Mouse (Mus musculus): ENCODE results near the gene Gm28635.

The Gm28635 gene

GRCm38 (mm10) chr2:84637452-84638165 lies 40.2 kb downstream of the Gm28635 start:
- DNase-seq (ENCODE audit: low spot score) = no peak

- no peak for DNase-seq (ENCODE audit: low spot score)
Measured at GRCm38 (mm10) chr2:84636231-84636741, 41.6 kb downstream of the Gm28635 start.

- DNase-seq (ENCODE audit: low spot score) = no peak
Measured at GRCm38 (mm10) chr2:84635611-84636010, 42.2 kb downstream of the Gm28635 start.

- no peak for DNase-seq (ENCODE audit: low spot score)
Measured at GRCm38 (mm10) chr2:84634934-84635482, 42.8 kb downstream of the Gm28635 start.

GRCm38 (mm10) chr2:84634006-84634405 lies 43.8 kb downstream of the Gm28635 start:
- no peak for DNase-seq (ENCODE audit: low spot score)

- DNase-seq (ENCODE audit: low spot score) = no peak
Measured at GRCm38 (mm10) chr2:84632999-84633398, 44.8 kb downstream of the Gm28635 start.

GRCm38 (mm10) chr2:84632001-84632400 lies 45.8 kb downstream of the Gm28635 start:
- no peak for DNase-seq (ENCODE audit: low spot score)

GRCm38 (mm10) chr2:84627036-84627435 lies 50.8 kb downstream of the Gm28635 start:
- no peak for DNase-seq (ENCODE audit: low spot score)

- no peak for DNase-seq (ENCODE audit: low spot score)
Measured at GRCm38 (mm10) chr2:84626366-84626975, 51.4 kb downstream of the Gm28635 start.

- DNase-seq (ENCODE audit: low spot score) = no peak
Measured at GRCm38 (mm10) chr2:84624201-84624600, 53.6 kb downstream of the Gm28635 start.

- DNase-seq (ENCODE audit: low spot score) = no peak
Measured at GRCm38 (mm10) chr2:84623428-84624119, 54.3 kb downstream of the Gm28635 start.

- DNase-seq (ENCODE audit: low spot score) = no peak
Measured at GRCm38 (mm10) chr2:84622668-84623067, 55.2 kb downstream of the Gm28635 start.

GRCm38 (mm10) chr2:84619646-84620340 lies 58.0 kb downstream of the Gm28635 start:
- no peak for DNase-seq (ENCODE audit: low spot score)

- no peak for DNase-seq (ENCODE audit: low spot score)
Measured at GRCm38 (mm10) chr2:84618914-84619313, 58.9 kb downstream of the Gm28635 start.

GRCm38 (mm10) chr2:84617637-84618515 lies 60.0 kb downstream of the Gm28635 start:
- DNase-seq (ENCODE audit: low spot score) = no peak

GRCm38 (mm10) chr2:84612764-84613163 lies 65.1 kb downstream of the Gm28635 start:
- no peak for DNase-seq (ENCODE audit: low spot score)

GRCm38 (mm10) chr2:84607842-84608241 lies 70.0 kb downstream of the Gm28635 start:
- DNase-seq (ENCODE audit: low spot score) = no peak

GRCm38 (mm10) chr2:84600977-84601376 lies 76.9 kb downstream of the Gm28635 start:
- DNase-seq (ENCODE audit: low spot score) = no peak

GRCm38 (mm10) chr2:84599270-84599888 lies 78.5 kb downstream of the Gm28635 start:
- DNase-seq (ENCODE audit: low spot score) = no peak

GRCm38 (mm10) chr2:84597123-84597522 lies 80.7 kb downstream of the Gm28635 start:
- DNase-seq (ENCODE audit: low spot score) = no peak

- DNase-seq (ENCODE audit: low spot score) = no peak
Measured at GRCm38 (mm10) chr2:84592801-84593200, 85.0 kb downstream of the Gm28635 start.
